8 mouse cellular contexts compared by ENCODE assay signal in the genomic region with DNA sequence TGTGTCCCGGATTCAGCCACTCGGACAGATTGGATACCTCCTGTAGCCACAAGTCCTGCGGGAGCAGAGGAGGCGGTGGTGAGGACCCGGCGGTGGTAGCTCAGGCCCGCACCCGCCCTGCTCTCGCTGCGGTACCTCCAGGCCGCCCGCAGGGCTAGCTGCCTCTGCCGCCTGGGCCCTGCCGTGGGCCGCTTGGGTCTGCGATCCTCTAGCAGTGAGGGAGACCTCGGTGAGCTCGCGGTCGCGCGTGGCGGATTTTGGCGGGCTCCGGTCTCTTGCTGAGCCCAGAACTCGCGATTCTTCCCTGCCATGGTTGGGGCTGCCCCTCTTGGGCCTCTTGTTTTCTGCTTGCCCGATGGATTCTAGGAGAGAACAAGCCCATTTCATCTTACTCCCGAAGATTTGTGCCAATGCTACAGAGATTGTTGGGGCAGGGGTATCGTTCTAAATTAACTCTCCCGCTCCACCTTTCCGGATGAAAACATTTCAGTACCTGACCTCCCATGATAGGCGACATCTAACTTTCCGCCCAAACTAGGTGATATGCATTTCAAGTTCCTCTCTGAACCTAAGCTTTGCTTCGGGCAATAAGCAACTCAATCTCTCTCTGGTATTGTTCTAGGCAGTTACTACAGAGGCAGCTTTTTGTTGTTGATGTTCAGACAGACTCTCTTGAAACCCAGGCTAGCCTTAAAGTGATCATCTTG. TPM values are rescaled to one million over a fixed set of nuclear protein-coding genes. Genes with fewer than 3 reads are reported as not detected.
DNase-seq lines count a peak whose midpoint lies in the region; ATAC-seq and TF ChIP-seq lines count a peak whose summit lies in the region.

No protein-coding gene starts in this region.

- no peak for TF ChIP-seq POLR2A in thymus, adult 2 months (IDR thresholded peaks at IDR 0.05; ENCODE audit: control insufficient read depth, extremely low read depth, insufficient read depth, low read length, poor library complexity)

- ATAC-seq in intestine, postnatal 0 days: no peak; the same call in none of the 2 replicates
- ATAC-seq in neural tube, embryonic 14.5 days (ENCODE audit: low read depth): peak; percentile 61

- 1% methylated on average over 35 of the region's 35 CpGs for WGBS in thymus, adult 2 months
- under 1% methylated on average over 35 of the region's 35 CpGs for WGBS in intestine, postnatal 0 days
- WGBS in neural tube, embryonic 14.5 days: 2% methylated on average over 35 of the region's 35 CpGs

- H3K4me3 ChIP-seq in thymus, adult 2 months (ENCODE audit: control insufficient read depth, insufficient read depth, low read length): peak overlapping the region; percentile 83
- peak overlapping the region; percentile 96 for H3K4me3 ChIP-seq in intestine, postnatal 0 days (ENCODE audit: low read depth, low read length)
- peak overlapping the region; percentile 84 for H3K4me3 ChIP-seq in neural tube, embryonic 14.5 days (ENCODE audit: low read depth, low read length)

- H3K27me3 ChIP-seq in thymus, adult 2 months (ENCODE audit: control insufficient read depth, insufficient read depth, low read length): no peaks in the 10 kb centered on the region
- H3K27me3 ChIP-seq in intestine, postnatal 0 days (replicated peaks; ENCODE audit: control insufficient read depth, insufficient read depth, low read length): no peaks in the 10 kb centered on the region
- H3K27me3 ChIP-seq in neural tube, embryonic 14.5 days (ENCODE audit: control insufficient read depth, insufficient read depth, low read length): no peaks in the 10 kb centered on the region

- no peaks in the 10 kb centered on the region for H3K36me3 ChIP-seq in thymus, adult 2 months (ENCODE audit: control insufficient read depth, insufficient read depth, low read length)
- H3K36me3 ChIP-seq in intestine, postnatal 0 days (ENCODE audit: control insufficient read depth, insufficient read depth): peaks cover 23% of the 10 kb centered on the region
- peaks cover 8% of the 10 kb centered on the region; the same call in 1 of the 2 replicates for H3K36me3 ChIP-seq in neural tube, embryonic 14.5 days (ENCODE audit: control insufficient read depth, insufficient read depth, low read length)

- intact Hi-C loops in gastrocnemius, postnatal 36 days (cut with DNase I): loop anchor here (10.0 kb wide), 1 partner anchor 339 kb away; the partner anchor contains the start of gene Mrpl11

- peak; percentile 50 for DNase-seq in gastrocnemius, postnatal 10 days
- no peak for DNase-seq in gastrocnemius, postnatal 36 days
- no peak for DNase-seq in thymus, adult 2 months
- DNase-seq in thymus, postnatal 14 days: no peak
- no peak for DNase-seq in layer of hippocampus, adult 11-12 months (ENCODE audit: low spot score)
- DNase-seq in ovary, postnatal 14 days (ENCODE audit: low spot score): no peak

- peak overlapping the region; percentile 81 for H3K9ac ChIP-seq in intestine, postnatal 0 days (ENCODE audit: low read depth, low read length)
- peak overlapping the region; percentile 84 for H3K9ac ChIP-seq in neural tube, embryonic 14.5 days (replicated peaks; ENCODE audit: low read depth, low read length)

- no peaks in the 10 kb centered on the region for H3K9me3 ChIP-seq in intestine, postnatal 0 days (ENCODE audit: control insufficient read depth)
- no peaks in the 10 kb centered on the region for H3K9me3 ChIP-seq in neural tube, embryonic 14.5 days (ENCODE audit: control insufficient read depth, low read length)

- peaks cover 9% of the 10 kb centered on the region for H3K4me1 ChIP-seq in thymus, adult 2 months (replicated peaks; ENCODE audit: control insufficient read depth, insufficient read depth, low read length)
- H3K4me1 ChIP-seq in intestine, postnatal 0 days (replicated peaks; ENCODE audit: control insufficient read depth, insufficient read depth, low read length): no peaks in the 10 kb centered on the region
- H3K4me1 ChIP-seq in neural tube, embryonic 14.5 days (ENCODE audit: control insufficient read depth, insufficient read depth, low read length): peaks cover 15% of the 10 kb centered on the region; the same call in 1 of the 2 replicates

- H3K27ac ChIP-seq in thymus, adult 2 months (ENCODE audit: control insufficient read depth, insufficient read depth, low read length): no peak overlapping the region
- peak overlapping the region; percentile 82 for H3K27ac ChIP-seq in intestine, postnatal 0 days (ENCODE audit: low read depth, low read length)
- peak overlapping the region; percentile 85 for H3K27ac ChIP-seq in neural tube, embryonic 14.5 days (ENCODE audit: low read depth, low read length)

- no peak for TF ChIP-seq CTCF in thymus, adult 2 months (IDR thresholded peaks at IDR 0.05; ENCODE audit: borderline replicate concordance, control insufficient read depth, extremely low read depth, insufficient read depth, low read length, poor library complexity)
- TF ChIP-seq CTCF in intestine, postnatal 0 days (IDR thresholded peaks at IDR 0.05; ENCODE audit: low read depth): no peak

- peak overlapping the region; percentile 97 for H3K4me2 ChIP-seq in intestine, postnatal 0 days (replicated peaks; ENCODE audit: low read depth)
- peak overlapping the region; percentile 83 for H3K4me2 ChIP-seq in neural tube, embryonic 14.5 days (ENCODE audit: low read depth, low read length)

RNA-seq across cellular contexts. Expression of gene Rce1, which starts 0.5 kb away (rescaled TPM):
- 10 to 100 TPM in 1 of 2 experiments, 1 to 10 TPM in 1; 8.8 to 10.1 TPM for total RNA-seq in gastrocnemius, postnatal 10 days (2021)
- 1 to 10 TPM; 4.6 to 5.7 TPM for total RNA-seq in gastrocnemius, postnatal 36 days (2021)
- polyA plus RNA-seq in thymus, adult 2 months (2012; rRNA removed): 151 and 163 TPM in 2 replicates
- 37.0 and 37.4 TPM in 2 replicates for polyA plus RNA-seq in intestine, postnatal 0 days (2015; fragmentation: Nextera tagmentation; extraction: Ambion mirVana)
- 45.2 and 47.8 TPM in 2 replicates for polyA plus RNA-seq in neural tube, embryonic 14.5 days (2014; fragmentation: Nextera tagmentation; extraction: Ambion mirVana)

RNA-seq across cellular contexts. Expression of gene Lrfn4, which starts 10.5 kb away (rescaled TPM):
- 1 to 10 TPM; 5.1 to 7.1 TPM for total RNA-seq in gastrocnemius, postnatal 10 days (2021)
- total RNA-seq in gastrocnemius, postnatal 36 days (2021): 1 to 10 TPM; 1.1 to 1.8 TPM
- polyA plus RNA-seq in thymus, adult 2 months (2012; rRNA removed): 17.3 and 18.1 TPM in 2 replicates
- polyA plus RNA-seq in intestine, postnatal 0 days (2015; fragmentation: Nextera tagmentation; extraction: Ambion mirVana): 4.6 and 4.8 TPM in 2 replicates
- polyA plus RNA-seq in neural tube, embryonic 14.5 days (2014; fragmentation: Nextera tagmentation; extraction: Ambion mirVana): 14.3 and 16.9 TPM in 2 replicates
